Mouse (Mus musculus): ENCODE results near the gene Cat. TPM values are rescaled to one million over a fixed set of nuclear protein-coding genes. Genes with fewer than 3 reads are reported as not detected.

The Cat gene
- polyA plus RNA-seq, 1 experiment, result 16.3 TPM

DNA sequence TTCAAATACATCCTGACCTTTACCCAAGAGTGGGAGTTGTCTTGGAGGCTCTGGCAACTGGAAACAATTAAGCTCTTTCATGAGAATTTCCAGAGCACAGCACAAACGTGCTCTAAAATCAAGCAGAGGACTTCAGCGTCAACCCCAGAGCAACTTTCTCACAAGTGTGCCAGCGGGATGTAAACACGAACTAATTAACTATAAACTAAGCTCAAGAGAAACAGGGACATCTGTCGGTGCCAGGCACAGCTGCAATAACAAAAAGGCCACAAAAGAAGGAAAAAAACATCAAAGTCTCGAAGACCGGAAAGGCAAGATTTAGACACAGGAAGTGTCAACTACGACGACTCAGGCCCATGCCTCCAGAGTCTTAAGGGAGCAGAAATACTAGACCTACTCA is 23.2 kb downstream of the Cat start:
- no peak overlapping the region for H3K4me2 ChIP-seq (ENCODE audit: low read depth)

GRCm38 (mm10) chr2:103461210-103461609 is 23.8 kb downstream of the Cat start:
- H3K4me2 ChIP-seq (ENCODE audit: low read depth), result no peak overlapping the region
- H3K79me2 ChIP-seq (ENCODE audit: control insufficient read depth, insufficient read depth), result no peaks in the 10 kb centered on the region
- H3K27me3 ChIP-seq (ENCODE audit: control insufficient read depth, insufficient read depth, insufficient read length), result no peaks in the 10 kb centered on the region
- no peak overlapping the region for H3ac ChIP-seq (ENCODE audit: control insufficient read depth, insufficient read length)
- no peak for TF ChIP-seq REST (IDR thresholded peaks at IDR 0.05; ENCODE audit: insufficient read depth, insufficient read length)
- no peak for TF ChIP-seq POLR2AphosphoS2 (IDR thresholded peaks at IDR 0.05; ENCODE audit: insufficient read length, low read depth)
- TF ChIP-seq CEBPB (IDR thresholded peaks at IDR 0.05; ENCODE audit: insufficient read depth, poor library complexity, severe bottlenecking), result no peak
- TF ChIP-seq MYOD1 (IDR thresholded peaks at IDR 0.05; ENCODE audit: control insufficient read depth in 1 of 3, insufficient read length in 2 of 3, low read depth in 2 of 3), result no peak
- no peak for TF ChIP-seq MAX (IDR thresholded peaks at IDR 0.05; ENCODE audit: low read depth)
- no peak for TF ChIP-seq E2F4 (IDR thresholded peaks at IDR 0.05; ENCODE audit: insufficient read depth)
- no peak for TF ChIP-seq POLR2A (IDR thresholded peaks at IDR 0.05; ENCODE audit: insufficient read length, low read depth)
- no peak overlapping the region for H3K4me3 ChIP-seq
- peaks cover 9% of the 10 kb centered on the region for H3K36me3 ChIP-seq (ENCODE audit: control insufficient read depth, insufficient read depth)

More for the DNA sequence above, 23.2 kb downstream of the Cat start:
- H3K79me2 ChIP-seq (ENCODE audit: control insufficient read depth, insufficient read depth), result no peaks in the 10 kb centered on the region
- peaks cover 15% of the 10 kb centered on the region for H3K36me3 ChIP-seq (ENCODE audit: control insufficient read depth, insufficient read depth)
- H3K4me3 ChIP-seq, result no peak overlapping the region
- no peak overlapping the region for H3ac ChIP-seq (ENCODE audit: control insufficient read depth, insufficient read length)
- TF ChIP-seq MAX (IDR thresholded peaks at IDR 0.05; ENCODE audit: low read depth) (no peak), TCF12 (IDR thresholded peaks at IDR 0.05; ENCODE audit: insufficient read depth, poor library complexity, severe bottlenecking) (no peak), CEBPB (IDR thresholded peaks at IDR 0.05; ENCODE audit: insufficient read depth, poor library complexity, severe bottlenecking) (no peak), MYOG (IDR thresholded peaks at IDR 0.05; ENCODE audit: control insufficient read depth in 1 of 3, insufficient read depth in 1 of 3, insufficient read length in 2 of 3, low read depth in 2 of 3) (no peak), POLR2AphosphoS2 (IDR thresholded peaks at IDR 0.05; ENCODE audit: insufficient read length, low read depth) (no peak), USF1 (IDR thresholded peaks at IDR 0.05; ENCODE audit: low read depth) (no peak), E2F4 (IDR thresholded peaks at IDR 0.05; ENCODE audit: insufficient read depth) (no peak), MYOD1 (IDR thresholded peaks at IDR 0.05; ENCODE audit: control insufficient read depth in 1 of 3, insufficient read length in 2 of 3, low read depth in 2 of 3) (no peak), REST (IDR thresholded peaks at IDR 0.05; ENCODE audit: insufficient read depth, insufficient read length) (no peak), SRF (IDR thresholded peaks at IDR 0.05; ENCODE audit: control insufficient read depth, insufficient read length, low read depth) (no peak), TCF3 (IDR thresholded peaks at IDR 0.05; ENCODE audit: insufficient read length, low read depth) (no peak), POLR2A (IDR thresholded peaks at IDR 0.05; ENCODE audit: insufficient read length, low read depth) (no peak)
- no peaks in the 10 kb centered on the region for H3K27me3 ChIP-seq (ENCODE audit: control insufficient read depth, insufficient read depth, insufficient read length)

DNA sequence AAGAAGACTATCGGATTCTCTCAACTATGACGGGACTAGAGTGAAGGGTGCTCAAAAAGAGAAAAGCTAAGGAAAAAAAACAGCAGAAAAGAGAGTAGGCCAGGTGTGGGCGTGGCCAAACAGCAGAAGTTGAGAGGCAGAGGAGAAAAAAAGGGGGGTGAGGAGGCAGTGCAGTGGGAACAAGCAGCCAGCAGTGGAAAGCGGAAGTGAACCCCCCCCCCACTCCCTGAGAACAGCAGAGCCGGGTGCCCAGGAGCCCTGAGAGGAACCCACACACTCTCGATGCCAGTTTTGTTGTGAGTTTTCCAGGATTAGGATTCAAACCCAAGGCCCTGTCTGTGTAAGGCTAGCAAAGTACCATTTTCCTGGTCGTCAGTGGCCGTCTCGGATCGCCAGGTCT is 25.9 kb downstream of the Cat start:
- Histone ChIP-seq H3K36me3 (ENCODE audit: control insufficient read depth, insufficient read depth) (peaks cover 7% of the 10 kb centered on the region), H3K4me2 (ENCODE audit: low read depth) (no peak overlapping the region), H3K4me3 (no peak overlapping the region), H3K79me2 (ENCODE audit: control insufficient read depth, insufficient read depth) (no peaks in the 10 kb centered on the region), H3ac (ENCODE audit: control insufficient read depth, insufficient read length) (no peak overlapping the region), H3K27me3 (ENCODE audit: control insufficient read depth, insufficient read depth, insufficient read length) (no peaks in the 10 kb centered on the region)
- no peak for TF ChIP-seq SRF (IDR thresholded peaks at IDR 0.05; ENCODE audit: control insufficient read depth, insufficient read length, low read depth)
- TF ChIP-seq MAX (IDR thresholded peaks at IDR 0.05; ENCODE audit: low read depth), result no peak
- TF ChIP-seq TCF12 (IDR thresholded peaks at IDR 0.05; ENCODE audit: insufficient read depth, poor library complexity, severe bottlenecking), result no peak
- no peak for TF ChIP-seq MYOG (IDR thresholded peaks at IDR 0.05; ENCODE audit: control insufficient read depth in 1 of 3, insufficient read depth in 1 of 3, insufficient read length in 2 of 3, low read depth in 2 of 3)
- no peak for TF ChIP-seq USF1 (IDR thresholded peaks at IDR 0.05; ENCODE audit: low read depth)
- no peak for TF ChIP-seq POLR2AphosphoS2 (IDR thresholded peaks at IDR 0.05; ENCODE audit: insufficient read length, low read depth)
- no peak for TF ChIP-seq E2F4 (IDR thresholded peaks at IDR 0.05; ENCODE audit: insufficient read depth)
- no peak for TF ChIP-seq MYOD1 (IDR thresholded peaks at IDR 0.05; ENCODE audit: control insufficient read depth in 1 of 3, insufficient read length in 2 of 3, low read depth in 2 of 3)
- no peak for TF ChIP-seq REST (IDR thresholded peaks at IDR 0.05; ENCODE audit: insufficient read depth, insufficient read length)
- TF ChIP-seq POLR2A (IDR thresholded peaks at IDR 0.05; ENCODE audit: insufficient read length, low read depth), result no peak
- no peak for TF ChIP-seq CEBPB (IDR thresholded peaks at IDR 0.05; ENCODE audit: insufficient read depth, poor library complexity, severe bottlenecking)
- TF ChIP-seq TCF3 (IDR thresholded peaks at IDR 0.05; ENCODE audit: insufficient read length, low read depth), result no peak

GRCm38 (mm10) chr2:103457628-103458027 is 27.3 kb downstream of the Cat start:
- H3ac ChIP-seq (ENCODE audit: control insufficient read depth, insufficient read length), result no peak overlapping the region
- no peak overlapping the region for H3K4me3 ChIP-seq
- H3K36me3 ChIP-seq (ENCODE audit: control insufficient read depth, insufficient read depth), result peaks cover 2% of the 10 kb centered on the region
- no peaks in the 10 kb centered on the region for H3K79me2 ChIP-seq (ENCODE audit: control insufficient read depth, insufficient read depth)
- no peaks in the 10 kb centered on the region for H3K27me3 ChIP-seq (ENCODE audit: control insufficient read depth, insufficient read depth, insufficient read length)
- H3K4me2 ChIP-seq (ENCODE audit: low read depth), result no peak overlapping the region
- TF ChIP-seq SRF (IDR thresholded peaks at IDR 0.05; ENCODE audit: control insufficient read depth, insufficient read length, low read depth), result no peak
- TF ChIP-seq TCF12 (IDR thresholded peaks at IDR 0.05; ENCODE audit: insufficient read depth, poor library complexity, severe bottlenecking), result no peak
- TF ChIP-seq USF1 (IDR thresholded peaks at IDR 0.05; ENCODE audit: low read depth), result no peak
- no peak for TF ChIP-seq TCF3 (IDR thresholded peaks at IDR 0.05; ENCODE audit: insufficient read length, low read depth)
- no peak for TF ChIP-seq POLR2AphosphoS2 (IDR thresholded peaks at IDR 0.05; ENCODE audit: insufficient read length, low read depth)
- TF ChIP-seq POLR2A (IDR thresholded peaks at IDR 0.05; ENCODE audit: insufficient read length, low read depth), result no peak
- no peak for TF ChIP-seq MYOG (IDR thresholded peaks at IDR 0.05; ENCODE audit: control insufficient read depth in 1 of 3, insufficient read depth in 1 of 3, insufficient read length in 2 of 3, low read depth in 2 of 3)
- TF ChIP-seq CEBPB (IDR thresholded peaks at IDR 0.05; ENCODE audit: insufficient read depth, poor library complexity, severe bottlenecking), result no peak
- TF ChIP-seq REST (IDR thresholded peaks at IDR 0.05; ENCODE audit: insufficient read depth, insufficient read length), result no peak
- TF ChIP-seq MYOD1 (IDR thresholded peaks at IDR 0.05; ENCODE audit: control insufficient read depth in 1 of 3, insufficient read length in 2 of 3, low read depth in 2 of 3), result no peak
- no peak for TF ChIP-seq E2F4 (IDR thresholded peaks at IDR 0.05; ENCODE audit: insufficient read depth)
- no peak for TF ChIP-seq MAX (IDR thresholded peaks at IDR 0.05; ENCODE audit: low read depth)

All from myocyte (in vitro differentiated cells).